Mouse (Mus musculus) duodenum, adult 2 months (tissue): ENCODE results near the gene Plk2. TPM values are rescaled to one million over a fixed set of nuclear protein-coding genes. Genes with fewer than 3 reads are reported as not detected.

Experiments used
- polyA plus RNA-seq: library from polyadenylated mRNA; depleted of rRNA; stranded (reverse); fragments of >200 nt; gene quantifications from 2 replicates; pipeline ENCODE4 v1.2.3, GENCODE M21; 2012; ENCODE audit warnings: low replicate concordance; rRNA removed

Gene Plk2
- polyA plus RNA-seq: 1.3 and 2.1 TPM in 2 replicates

DNA sequence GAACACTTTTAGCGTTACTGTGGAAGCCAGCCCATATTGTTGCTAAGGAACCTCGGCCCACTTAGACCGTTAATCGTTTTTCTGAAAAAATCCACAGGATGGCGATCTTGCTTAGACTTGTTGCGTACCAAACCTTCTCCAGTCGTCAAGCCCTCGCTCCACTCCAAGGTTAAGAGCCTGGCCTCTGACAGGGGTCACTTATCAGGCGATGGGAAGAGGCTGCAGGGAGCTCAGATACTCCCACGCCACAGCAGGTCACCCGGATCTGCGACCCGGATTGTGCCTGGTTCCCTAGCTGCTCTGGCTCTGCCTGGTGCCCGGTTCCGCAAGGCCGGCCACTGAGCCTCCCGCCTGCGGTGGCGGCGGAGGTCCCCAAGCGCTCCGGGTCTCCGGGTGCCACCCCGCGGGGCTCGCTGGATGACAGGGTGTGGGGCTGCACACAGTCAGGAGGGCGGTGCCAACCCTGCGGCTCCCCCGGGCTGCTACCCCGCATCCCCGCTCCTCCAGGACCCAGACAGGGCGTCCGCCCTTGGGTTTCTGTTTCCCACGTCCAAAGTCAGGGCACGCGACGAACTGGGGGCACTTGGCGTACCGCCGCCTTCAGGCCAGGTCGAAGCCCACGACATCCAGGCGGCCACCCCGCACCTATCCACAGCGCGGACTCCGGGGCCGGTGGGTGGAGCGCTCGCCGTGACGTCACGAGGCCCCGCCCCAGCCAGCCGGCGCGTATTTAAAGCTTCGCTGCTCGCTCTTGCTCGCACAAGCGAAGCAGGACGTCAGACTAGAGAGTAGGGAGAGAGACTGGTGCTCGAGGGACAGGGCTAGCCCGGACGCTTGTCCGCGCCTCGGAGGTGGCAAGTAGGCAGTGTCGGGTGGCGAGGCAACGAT is at the start of gene Plk2:
Gene Plk2, plus strand, starts transcription at position 756 of the 888 bp plus-strand sequence.

DNA sequence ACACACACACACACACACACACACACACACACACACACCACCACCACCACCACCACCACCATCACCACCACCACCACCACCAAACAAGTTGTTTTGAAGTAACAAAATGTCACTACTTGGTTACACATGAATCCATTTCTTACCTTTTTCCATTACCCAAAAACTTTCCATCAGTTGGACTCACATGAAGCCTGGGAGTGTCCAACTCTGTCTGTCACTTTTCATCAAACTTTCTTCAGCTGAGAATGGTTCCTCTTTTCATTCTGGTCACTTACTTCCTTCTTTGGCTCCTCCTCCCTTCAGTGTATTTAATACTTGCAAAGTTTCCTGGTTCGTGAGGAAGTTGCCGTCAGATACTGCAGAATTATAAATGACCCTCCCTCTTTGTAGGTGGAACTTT is 37.9 kb upstream of the Plk2 start, which contains the start of gene Gapt:
Gene Gapt, minus strand, starts transcription at position 259 of the 400 bp plus-strand sequence.

Other genes with a start within 250 kb of the Plk2 start
- gene Rab3c, start 114.0 kb upstream of the Plk2 start, polyA plus RNA-seq: 0.21 and 0.40 TPM in 2 replicates
- 0.16 and 0.44 TPM in 2 replicates for gene Gapt, start 37.8 kb upstream of the Plk2 start, polyA plus RNA-seq